Mouse (Mus musculus): ENCODE results near the gene Rrm1.

Gene Rrm1

GRCm38 (mm10) chr7:102478425-102478824 lies 36.9 kb downstream of the Rrm1 start:
- DNase-seq: peak; percentile 76

- no peak for DNase-seq
These were observed 37.4 kb downstream of the Rrm1 start for GRCm38 (mm10) chr7:102478926-102479325.

GRCm38 (mm10) chr7:102479368-102480078 lies 38.0 kb downstream of the Rrm1 start:
- peak; percentile 88 for DNase-seq

- DNase-seq: no peak
These were observed 39.3 kb downstream of the Rrm1 start for GRCm38 (mm10) chr7:102480821-102481220.

GRCm38 (mm10) chr7:102481579-102481978 lies 40.1 kb downstream of the Rrm1 start, which contains the start of gene Olfr543:
Gene Olfr543 (minus strand): TSS chr7:102481679.
- DNase-seq: peak; percentile 45

- peak; percentile 85 for DNase-seq
These were observed 42.2 kb downstream of the Rrm1 start for GRCm38 (mm10) chr7:102483665-102484064.

GRCm38 (mm10) chr7:102484766-102485165 lies 43.3 kb downstream of the Rrm1 start:
- peak; percentile 27 for DNase-seq

- peak; percentile 57 for DNase-seq
These were observed 44.6 kb downstream of the Rrm1 start for GRCm38 (mm10) chr7:102486105-102486504.

- DNase-seq: peak; percentile 80
These were observed 46.7 kb downstream of the Rrm1 start, which contains the start of gene Olfr544 for GRCm38 (mm10) chr7:102488161-102488560. Gene Olfr544 (minus strand): TSS chr7:102488313.

- peak; percentile 76 for DNase-seq
These were observed 52.9 kb downstream of the Rrm1 start for GRCm38 (mm10) chr7:102494416-102494815.

- peak; percentile 53 for DNase-seq
These were observed 58.0 kb downstream of the Rrm1 start, which contains the start of gene Olfr545 for GRCm38 (mm10) chr7:102499473-102499872. Gene Olfr545 (minus strand): TSS chr7:102499573.

- no peak for DNase-seq
These were observed 60.5 kb downstream of the Rrm1 start for GRCm38 (mm10) chr7:102501986-102502385.

GRCm38 (mm10) chr7:102506848-102507247 lies 65.4 kb downstream of the Rrm1 start:
- peak; percentile 93 for DNase-seq

- DNase-seq: peak; percentile 79
These were observed 66.6 kb downstream of the Rrm1 start for GRCm38 (mm10) chr7:102508066-102508465.

- DNase-seq: peak; percentile 52
These were observed 67.2 kb downstream of the Rrm1 start for GRCm38 (mm10) chr7:102508666-102509065.

GRCm38 (mm10) chr7:102509726-102510125 lies 68.2 kb downstream of the Rrm1 start:
- DNase-seq: no peak

GRCm38 (mm10) chr7:102511927-102512326 lies 70.4 kb downstream of the Rrm1 start:
- DNase-seq: peak; percentile 55

GRCm38 (mm10) chr7:102512814-102513435 lies 71.4 kb downstream of the Rrm1 start:
- DNase-seq: peak; percentile 96

GRCm38 (mm10) chr7:102514144-102514543 lies 72.6 kb downstream of the Rrm1 start:
- peak; percentile 76 for DNase-seq

GRCm38 (mm10) chr7:102516261-102517050 lies 75.0 kb downstream of the Rrm1 start:
- peak; percentile 88 for DNase-seq

- no peak for DNase-seq
These were observed 75.5 kb downstream of the Rrm1 start for GRCm38 (mm10) chr7:102517051-102517335.
